Mouse (Mus musculus): ENCODE measurements around the gene Rsg1.

Rsg1 gene

GRCm38 (mm10) chr4:141212892-141213291 lies 864 bp upstream of the Rsg1 start:
- no peak for DNase-seq (ENCODE audit: inconsistent ontology term)

- peak; percentile 20 for DNase-seq (ENCODE audit: inconsistent ontology term)
Observed at GRCm38 (mm10) chr4:141213342-141213741, 414 bp upstream of the Rsg1 start.

- peak; percentile 21 for DNase-seq (ENCODE audit: inconsistent ontology term)
Observed at GRCm38 (mm10) chr4:141214337-141214851, 638 bp downstream of the Rsg1 start.

- no peak for DNase-seq (ENCODE audit: inconsistent ontology term)
Observed at GRCm38 (mm10) chr4:141219583-141220213, 5.9 kb downstream of the Rsg1 start.

- DNase-seq (ENCODE audit: inconsistent ontology term) = no peak
Observed at GRCm38 (mm10) chr4:141221848-141222247, 8.1 kb downstream of the Rsg1 start.

- DNase-seq (ENCODE audit: inconsistent ontology term) = no peak
Observed at GRCm38 (mm10) chr4:141222752-141223151, 9.0 kb downstream of the Rsg1 start.

- no peak for DNase-seq (ENCODE audit: inconsistent ontology term)
Observed at GRCm38 (mm10) chr4:141228687-141229086, 14.9 kb downstream of the Rsg1 start.

GRCm38 (mm10) chr4:141233196-141233595 lies 19.4 kb downstream of the Rsg1 start:
- no peak for DNase-seq (ENCODE audit: inconsistent ontology term)

- DNase-seq (ENCODE audit: inconsistent ontology term) = no peak
Observed at GRCm38 (mm10) chr4:141235537-141236111, 21.9 kb downstream of the Rsg1 start.

GRCm38 (mm10) chr4:141236856-141237255 lies 23.1 kb downstream of the Rsg1 start:
- no peak for DNase-seq (ENCODE audit: inconsistent ontology term)

- no peak for DNase-seq (ENCODE audit: inconsistent ontology term)
Observed at GRCm38 (mm10) chr4:141238492-141239387, 25.0 kb downstream of the Rsg1 start.

GRCm38 (mm10) chr4:141239388-141240125 lies 25.8 kb downstream of the Rsg1 start, which contains the start of gene Arhgef19:
Gene Arhgef19, plus strand, starts transcription at chr4:141239499.
- DNase-seq (ENCODE audit: inconsistent ontology term) = peak; percentile 98

GRCm38 (mm10) chr4:141240617-141241016 lies 26.9 kb downstream of the Rsg1 start:
- DNase-seq (ENCODE audit: inconsistent ontology term) = peak; percentile 76

GRCm38 (mm10) chr4:141241861-141242260 lies 28.1 kb downstream of the Rsg1 start:
- no peak for DNase-seq (ENCODE audit: inconsistent ontology term)

GRCm38 (mm10) chr4:141242651-141243241 lies 29.0 kb downstream of the Rsg1 start:
- peak; percentile 81 for DNase-seq (ENCODE audit: inconsistent ontology term)

GRCm38 (mm10) chr4:141243636-141244035 lies 29.9 kb downstream of the Rsg1 start:
- no peak for DNase-seq (ENCODE audit: inconsistent ontology term)

GRCm38 (mm10) chr4:141244401-141244800 lies 30.6 kb downstream of the Rsg1 start:
- peak; percentile 89 for DNase-seq (ENCODE audit: inconsistent ontology term)

- DNase-seq (ENCODE audit: inconsistent ontology term) = peak; percentile 98
Observed at GRCm38 (mm10) chr4:141244931-141245425, 31.2 kb downstream of the Rsg1 start.

- DNase-seq (ENCODE audit: inconsistent ontology term) = peak; percentile 95
Observed at GRCm38 (mm10) chr4:141246089-141246997, 32.6 kb downstream of the Rsg1 start.

- no peak for DNase-seq (ENCODE audit: inconsistent ontology term)
Observed at GRCm38 (mm10) chr4:141246998-141247350, 33.2 kb downstream of the Rsg1 start.
